Mouse (Mus musculus) erythroblast, embryonic 14.5 days (primary cell): ENCODE results near the gene Thbs4.

ENCODE experiments used
- GATA1 ChIP-seq: IDR thresholded peaks from 2 replicates; pipeline ENCODE4 v1.6.1; 2012; ENCODE audit warnings: low read length, inconsistent platforms, mixed read lengths
- TAL1 ChIP-seq: IDR thresholded peaks from 3 replicates; pipeline ENCODE4 v1.6.1; 2012; ENCODE audit warnings: low read length, inconsistent platforms, mixed read lengths

DNA sequence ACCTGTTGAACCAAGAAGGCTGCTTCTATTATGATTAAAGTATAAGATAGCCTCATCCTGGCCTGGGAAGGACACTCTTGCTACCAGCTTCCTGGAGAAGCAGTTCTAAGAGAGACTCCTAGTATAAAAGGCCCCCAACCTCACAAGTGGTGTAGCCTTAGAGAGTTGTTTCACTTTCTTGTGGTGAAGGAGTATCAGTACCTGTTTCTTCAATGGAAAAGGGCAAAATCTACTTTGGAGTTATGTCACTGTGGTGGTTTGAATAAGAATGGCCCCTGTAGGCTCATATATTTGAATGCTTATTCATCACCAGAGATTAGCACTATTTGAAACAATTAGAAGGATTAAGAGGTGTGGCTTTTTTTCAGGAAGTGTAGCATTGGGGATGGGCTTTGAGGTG lies 12.2 kb upstream of the Thbs4 start:
- no peak for TF ChIP-seq TAL1
- TF ChIP-seq GATA1: no peak
